Mouse (Mus musculus) thymus, adult 2 months (tissue): ENCODE measurements around the gene Slc39a11.

Source experiments
- CTCF ChIP-seq: fragments of 200-500 bp; IDR thresholded peaks from 2 replicates; pipeline ENCODE4 v1.5.1; 2012; ENCODE audit warnings: mild to moderate bottlenecking, control low read depth, low read length, moderate library complexity, borderline replicate concordance; ENCODE audit not compliant: control insufficient read depth, poor library complexity, insufficient read depth; ENCODE audit errors: extremely low read depth
- POLR2A ChIP-seq: fragments of 200-500 bp; IDR thresholded peaks from 2 replicates; pipeline ENCODE4 v1.6.1; 2012; ENCODE audit warnings: mild to moderate bottlenecking, low read length, control low read depth, moderate library complexity; ENCODE audit not compliant: control insufficient read depth, poor library complexity, insufficient read depth; ENCODE audit errors: extremely low read depth

DNA sequence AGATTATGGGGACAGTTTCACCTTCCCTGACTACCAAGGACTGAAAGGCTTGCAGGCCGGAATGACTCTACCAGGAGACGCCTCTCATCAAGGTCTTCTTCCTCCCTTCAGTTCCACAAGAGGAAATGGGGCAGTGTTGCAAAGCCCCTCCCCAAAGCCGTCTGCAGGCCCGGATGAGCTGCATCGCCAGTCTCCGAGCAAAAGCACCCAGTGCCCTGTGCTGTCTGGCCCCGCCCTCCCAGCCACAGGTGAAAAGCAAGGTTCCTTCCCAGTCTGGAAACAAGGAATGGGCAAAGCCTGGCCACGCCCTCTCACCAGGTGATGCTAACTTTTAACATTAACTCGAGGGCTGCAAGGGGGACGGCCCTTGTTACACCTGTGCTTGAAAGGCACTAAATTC, 16.8 kb upstream of the Slc39a11 start:
- TF ChIP-seq POLR2A (no peak), CTCF (no peak)
